Mouse (Mus musculus) stomach, postnatal 0 days (tissue): ENCODE results near the gene Gm10447.

Experiments
- CTCF ChIP-seq: IDR thresholded peaks from 2 replicates; pipeline ENCODE4 v1.5.1; 2016; ENCODE audit warnings: antibody characterized with exemption, low read depth, mild to moderate bottlenecking, moderate library complexity
- EP300 ChIP-seq: optimal IDR thresholded peaks from 2 replicates; pipeline ENCODE3; 2016; ENCODE audit warnings: antibody characterized with exemption

DNA sequence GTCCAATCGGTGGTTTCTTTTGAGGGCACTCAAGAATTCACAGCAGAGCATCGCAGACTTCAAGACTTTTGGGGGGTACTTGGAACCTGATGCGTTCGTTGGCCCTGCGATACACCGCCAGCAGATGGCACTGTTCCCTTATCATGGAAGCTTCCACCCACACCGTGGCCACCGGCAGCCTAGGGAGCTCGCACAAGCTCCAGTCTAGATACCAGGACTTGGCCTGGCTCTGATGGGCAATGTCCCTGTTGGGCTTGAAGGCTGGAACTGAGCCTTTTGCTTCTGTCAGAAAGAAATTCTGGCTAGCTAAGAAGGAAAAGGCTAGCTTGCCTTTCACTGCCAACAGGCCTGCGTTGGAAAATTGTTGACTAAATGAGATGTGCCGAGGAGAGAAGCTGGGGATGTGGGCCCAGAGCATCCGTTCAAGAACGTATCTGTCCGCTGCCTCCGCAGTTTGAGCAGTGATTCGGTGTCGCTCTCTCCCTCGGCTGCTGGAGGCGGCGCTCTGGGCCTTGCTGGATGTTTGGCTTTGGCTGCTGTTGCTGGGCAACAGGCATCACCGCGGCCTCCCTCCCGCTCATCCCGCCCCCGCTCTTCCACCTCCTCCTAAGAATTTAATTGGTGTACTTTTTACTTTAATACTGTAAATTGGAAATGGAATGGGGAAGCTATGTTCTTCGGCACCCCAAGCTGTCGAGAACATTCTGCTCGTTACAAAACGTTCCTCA, 13.2 kb upstream of the Gm10447 start, which contains the start of gene Gm9837:
- TF ChIP-seq EP300 (no peak), CTCF (peak; percentile 97)
